Mouse (Mus musculus): ENCODE data around the gene Hoxa3.

DNA sequence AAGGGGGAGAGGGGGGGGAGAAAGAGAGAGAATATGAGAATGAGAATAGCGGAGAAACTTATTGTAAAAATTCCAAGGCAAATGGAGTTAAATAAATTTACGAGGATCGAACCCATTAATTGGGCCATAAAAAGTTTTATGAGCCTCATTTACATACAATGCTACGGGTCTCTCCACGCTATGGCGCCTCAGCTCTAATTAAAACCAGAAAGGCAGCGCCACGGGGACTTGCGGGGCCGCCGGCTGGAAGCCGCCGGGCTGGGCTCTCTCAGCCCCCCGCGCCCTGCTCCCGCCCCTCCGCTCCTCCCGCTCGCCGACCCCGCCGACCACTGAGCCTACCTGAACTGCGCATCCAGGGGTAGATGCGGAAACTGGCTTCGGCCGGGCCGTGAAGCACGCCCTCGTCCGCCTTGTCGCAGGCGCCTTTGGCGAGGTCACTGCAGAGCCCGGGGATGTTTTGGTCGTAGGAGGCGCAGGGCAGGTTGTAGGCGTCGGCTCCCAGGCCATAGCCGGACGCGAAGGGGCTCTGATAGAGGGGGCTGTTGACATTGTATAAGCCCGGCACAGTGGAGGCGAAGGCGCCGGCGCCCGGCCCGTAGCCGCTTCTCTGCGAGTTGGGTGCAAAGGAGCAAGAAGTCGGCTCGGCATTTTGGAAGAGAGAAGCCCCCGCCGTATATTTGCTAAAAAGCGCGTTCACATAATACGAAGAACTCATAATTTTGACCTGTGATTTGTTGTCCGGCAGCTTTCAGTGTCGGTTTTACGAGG, 3.7 kb upstream of the Hoxa3 start:
- TF ChIP-seq GATA1 (IDR thresholded peaks at IDR 0.05; ENCODE audit: low read length) (no peak), TAL1 (IDR thresholded peaks at IDR 0.05; ENCODE audit: low read length) (no peak)

Data from erythroblast, embryonic 14.5 days (primary cell).